Comparison of ENCODE assay signal across 18 mouse cellular contexts in genomic region chr3:88453369-88453768, GRCm38 (mm10). TPM values are rescaled to one million over a fixed set of nuclear protein-coding genes. Genes with fewer than 3 reads are reported as not detected.
DNase-seq lines count a peak whose midpoint lies in the region; ATAC-seq and TF ChIP-seq lines count a peak whose summit lies in the region.
"Had no signal": no experiment of that assay in that cellular context is flagged by ENCODE, and none has a peak within 500 bp of the region (broad histone marks: within the 10 kb centered on the region; RNA-seq: fewer than 3 reads in every experiment).

No protein-coding gene starts in this region.

- TF ChIP-seq CTCF in gastrocnemius, adult 2 months (IDR thresholded peaks at IDR 0.05), result no peak
- no peak for TF ChIP-seq CTCF in stomach, postnatal 0 days (IDR thresholded peaks at IDR 0.05; ENCODE audit: low read depth)

- H3K27me3 ChIP-seq in stomach, postnatal 0 days (ENCODE audit: control insufficient read depth, insufficient read depth, low read length), result no peaks in the 10 kb centered on the region
- H3K27me3 ChIP-seq in heart, embryonic 12.5 days (replicated peaks), result peaks cover 93% of the 10 kb centered on the region

- no peak overlapping the region for H3K4me2 ChIP-seq in stomach, postnatal 0 days (replicated peaks; ENCODE audit: low read depth)
- no peak overlapping the region for H3K4me2 ChIP-seq in heart, embryonic 12.5 days
- H3K4me2 ChIP-seq: heart, embryonic 13.5 days; liver, embryonic 12.5 days; lung, embryonic 14.5 days had no signal

- no peak for DNase-seq in gastrocnemius, adult 2 months
- no peak for DNase-seq in gastrocnemius, postnatal 14 days
- peak; percentile 4 for DNase-seq in testis, postnatal 14 days (ENCODE audit: low spot score)
- DNase-seq in testis, postnatal 10 days (ENCODE audit: low spot score), result no peak
- no peak for DNase-seq in stomach, postnatal 0 days (ENCODE audit: low spot score)
- no peak for DNase-seq in embryo, embryonic 9.5 days (ENCODE audit: extremely low spot score)
- DNase-seq in heart, postnatal 14 days, result no peak
- DNase-seq: cerebellum, adult 11 months; heart, postnatal 4 days; kidney, adult 9 months; lung, embryonic 14.5 days; midbrain, embryonic 14.5 days had no signal

- TF ChIP-seq EP300 in stomach, postnatal 0 days (optimal IDR thresholded peaks at IDR 0.05), result no peak

- peak overlapping the region; percentile 21 for H3K4me3 ChIP-seq in gastrocnemius, adult 2 months
- H3K4me3 ChIP-seq in stomach, postnatal 0 days (ENCODE audit: low read depth, low read length), result no peak overlapping the region
- no peak overlapping the region for H3K4me3 ChIP-seq in heart, embryonic 12.5 days
- H3K4me3 ChIP-seq: embryonic facial prominence, embryonic 10.5 days; heart, embryonic 13.5 days; liver, embryonic 12.5 days had no signal

- intact Hi-C loops in gastrocnemius, adult 2 months (cut with DNase I), result no loop called here
- intact Hi-C loops in gastrocnemius, postnatal 14 days (cut with DNase I; ENCODE audit: low total_unique reads), result no loop called here
- intact Hi-C loops in heart, postnatal 14 days (cut with DNase I), result no loop called here

- H3K36me3 ChIP-seq in stomach, postnatal 0 days (ENCODE audit: control insufficient read depth, insufficient read depth, low read length), result no peaks in the 10 kb centered on the region
- no peaks in the 10 kb centered on the region for H3K36me3 ChIP-seq in heart, embryonic 12.5 days
- H3K36me3 ChIP-seq: embryonic facial prominence, embryonic 10.5 days; heart, embryonic 13.5 days; liver, embryonic 12.5 days had no signal

- peaks cover 9% of the 10 kb centered on the region; the same call in 1 of the 2 replicates for H3K4me1 ChIP-seq in stomach, postnatal 0 days (replicated peaks; ENCODE audit: control insufficient read depth, insufficient read depth)
- peaks cover 29% of the 10 kb centered on the region for H3K4me1 ChIP-seq in heart, embryonic 12.5 days (replicated peaks)

- 64% methylated on average over 8 of the region's 8 CpGs for WGBS in stomach, postnatal 0 days
- 44% methylated on average over 8 of the region's 8 CpGs for WGBS in heart, embryonic 12.5 days

- no peaks in the 10 kb centered on the region for H3K9me3 ChIP-seq in stomach, postnatal 0 days (ENCODE audit: control insufficient read depth, low read length)
- H3K9me3 ChIP-seq in heart, embryonic 12.5 days (replicated peaks), result no peaks in the 10 kb centered on the region
- H3K9me3 ChIP-seq: embryonic facial prominence, embryonic 10.5 days; heart, embryonic 13.5 days; liver, embryonic 12.5 days had no signal

- no peak overlapping the region for H3K27ac ChIP-seq in gastrocnemius, adult 2 months
- H3K27ac ChIP-seq in stomach, postnatal 0 days (replicated peaks), result no peak overlapping the region
- no peak overlapping the region for H3K27ac ChIP-seq in heart, embryonic 12.5 days (ENCODE audit: poor library complexity, severe bottlenecking)
- H3K27ac ChIP-seq: embryonic facial prominence, embryonic 10.5 days; heart, embryonic 13.5 days; liver, embryonic 12.5 days had no signal

- H3K9ac ChIP-seq in stomach, postnatal 0 days (ENCODE audit: low read length), result 0 out of 2 replicates have a peak overlapping the region, but pooled peaks have one; percentile 2
- H3K9ac ChIP-seq in heart, embryonic 12.5 days, result no peak overlapping the region
- H3K9ac ChIP-seq: heart, embryonic 13.5 days; liver, embryonic 12.5 days; lung, embryonic 14.5 days had no signal

- no peak for ATAC-seq in stomach, postnatal 0 days (ENCODE audit: low FRiP score, low TSS enrichment)
- no peak for ATAC-seq in heart, embryonic 12.5 days (ENCODE audit: insufficient number of reproducible peaks, low FRiP score)
- ATAC-seq: forebrain, embryonic 14.5 days; hindbrain, embryonic 16.5 days; liver, embryonic 12.5 days had no signal

RNA-seq across cellular contexts. Expression of gene Sema4a, which starts 7.6 kb away (rescaled TPM):
- total RNA-seq in gastrocnemius, adult 2 months (2021), result 1 to 10 TPM; 1.2 to 1.8 TPM
- total RNA-seq in gastrocnemius, postnatal 14 days (2021), result 1 to 10 TPM; 2.1 to 2.2 TPM
- polyA plus RNA-seq in stomach, postnatal 0 days (2015; fragmentation: Nextera tagmentation; extraction: Ambion mirVana), result 27.9 and 32.7 TPM in 2 replicates
- polyA plus RNA-seq in heart, embryonic 12.5 days (2016; fragmentation: Nextera tagmentation; extraction: Ambion mirVana), result 0.92 and 1.3 TPM in 2 replicates
- 1 to 10 TPM; 2.3 to 2.6 TPM for total RNA-seq in heart, postnatal 14 days (2021)

RNA-seq across cellular contexts. Expression of gene Slc25a44, which starts 28.4 kb away (rescaled TPM):
- 10 to 100 TPM; 16.1 to 18.5 TPM for total RNA-seq in gastrocnemius, adult 2 months (2021)
- 10 to 100 TPM; 11.4 to 11.9 TPM for total RNA-seq in gastrocnemius, postnatal 14 days (2021)
- polyA plus RNA-seq in stomach, postnatal 0 days (2015; fragmentation: Nextera tagmentation; extraction: Ambion mirVana), result 9.7 and 9.8 TPM in 2 replicates
- polyA plus RNA-seq in heart, embryonic 12.5 days (2016; fragmentation: Nextera tagmentation; extraction: Ambion mirVana), result 14.1 and 14.3 TPM in 2 replicates
- 10 to 100 TPM; 13.1 to 14.2 TPM for total RNA-seq in heart, postnatal 14 days (2021)

RNA-seq across cellular contexts. Expression of gene Pmf1, which starts 43.2 kb away (rescaled TPM):
- total RNA-seq in gastrocnemius, adult 2 months (2021), result 10 to 100 TPM; 16.2 to 19.7 TPM
- total RNA-seq in gastrocnemius, postnatal 14 days (2021), result 10 to 100 TPM; 30.1 to 31.9 TPM
- 55.6 and 58.1 TPM in 2 replicates for polyA plus RNA-seq in stomach, postnatal 0 days (2015; fragmentation: Nextera tagmentation; extraction: Ambion mirVana)
- 100 and 104 TPM in 2 replicates for polyA plus RNA-seq in heart, embryonic 12.5 days (2016; fragmentation: Nextera tagmentation; extraction: Ambion mirVana)
- 10 to 100 TPM; 23.9 to 25.0 TPM for total RNA-seq in heart, postnatal 14 days (2021)

RNA-seq across cellular contexts. Expression of gene Lmna, which starts 56.4 kb away (rescaled TPM):
- total RNA-seq in gastrocnemius, adult 2 months (2021), result 10 to 100 TPM; 67.5 to 82.5 TPM
- 100 to 1,000 TPM; 125 to 161 TPM for total RNA-seq in gastrocnemius, postnatal 14 days (2021)
- 250 and 267 TPM in 2 replicates for polyA plus RNA-seq in stomach, postnatal 0 days (2015; fragmentation: Nextera tagmentation; extraction: Ambion mirVana)
- polyA plus RNA-seq in heart, embryonic 12.5 days (2016; fragmentation: Nextera tagmentation; extraction: Ambion mirVana), result 108 and 113 TPM in 2 replicates
- 100 to 1,000 TPM; 128 TPM for total RNA-seq in heart, postnatal 14 days (2021)
